Mouse (Mus musculus): ENCODE data around the gene Brf1. TPM values are rescaled to one million over a fixed set of nuclear protein-coding genes. Genes with fewer than 3 reads are reported as not detected.

Gene Brf1
- polyA plus RNA-seq, 1 experiment from 2014 or later = 50.0 TPM

GRCm38 (mm10) chr12:112959421-112959820, 41.1 kb downstream of the Brf1 start:
- Histone ChIP-seq H3K4me1 (ENCODE audit: control insufficient read depth, insufficient read depth, low read length) (no peaks in the 10 kb centered on the region), H3K36me3 (ENCODE audit: control insufficient read depth, insufficient read depth, low read length) (peaks cover 63% of the 10 kb centered on the region), H3K9ac (ENCODE audit: low read depth, low read length) (no peak overlapping the region), H3K4me2 (ENCODE audit: low read depth, low read length) (no peak overlapping the region), H3K9me3 (ENCODE audit: control insufficient read depth, low read length) (no peaks in the 10 kb centered on the region), H3K27me3 (replicated peaks; ENCODE audit: control insufficient read depth, insufficient read depth, low read length) (no peaks in the 10 kb centered on the region), H3K4me3 (ENCODE audit: low read depth, low read length) (no peak overlapping the region), H3K27ac (replicated peaks; ENCODE audit: low read depth, low read length) (no peak overlapping the region)
- 81% methylated on average over 8 of the region's 8 CpGs for WGBS
- no peak for DNase-seq (ENCODE audit: low spot score)
- ATAC-seq (ENCODE audit: low read depth) = no peak

GRCm38 (mm10) chr12:112958303-112958702, 42.2 kb downstream of the Brf1 start:
- WGBS = 21% methylated on average over 4 of the region's 4 CpGs
- Histone ChIP-seq H3K4me3 (ENCODE audit: low read depth, low read length) (no peak overlapping the region), H3K27ac (replicated peaks; ENCODE audit: low read depth, low read length) (no peak overlapping the region), H3K9ac (ENCODE audit: low read depth, low read length) (no peak overlapping the region), H3K4me1 (ENCODE audit: control insufficient read depth, insufficient read depth, low read length) (no peaks in the 10 kb centered on the region), H3K4me2 (ENCODE audit: low read depth, low read length) (no peak overlapping the region), H3K27me3 (replicated peaks; ENCODE audit: control insufficient read depth, insufficient read depth, low read length) (no peaks in the 10 kb centered on the region), H3K9me3 (ENCODE audit: control insufficient read depth, low read length) (no peaks in the 10 kb centered on the region), H3K36me3 (ENCODE audit: control insufficient read depth, insufficient read depth, low read length) (peaks cover 52% of the 10 kb centered on the region)
- ATAC-seq (ENCODE audit: low read depth) = peak; percentile 63
- DNase-seq (ENCODE audit: low spot score) = no peak

GRCm38 (mm10) chr12:112955800-112956199, 44.7 kb downstream of the Brf1 start:
- no peak overlapping the region for H3K4me3 ChIP-seq (ENCODE audit: low read depth, low read length)
- no peaks in the 10 kb centered on the region for H3K27me3 ChIP-seq (replicated peaks; ENCODE audit: control insufficient read depth, insufficient read depth, low read length)
- no peak for DNase-seq (ENCODE audit: low spot score)
- H3K36me3 ChIP-seq (ENCODE audit: control insufficient read depth, insufficient read depth, low read length) = peaks cover 27% of the 10 kb centered on the region
- H3K9me3 ChIP-seq (ENCODE audit: control insufficient read depth, low read length) = no peaks in the 10 kb centered on the region
- 0 out of 2 replicates have a peak, but pooled peaks cover 1% of the 10 kb centered on the region for H3K4me1 ChIP-seq (ENCODE audit: control insufficient read depth, insufficient read depth, low read length)
- 29% methylated on average over 4 of the region's 4 CpGs for WGBS
- H3K4me2 ChIP-seq (ENCODE audit: low read depth, low read length) = no peak overlapping the region
- no peak overlapping the region for H3K27ac ChIP-seq (replicated peaks; ENCODE audit: low read depth, low read length)
- ATAC-seq (ENCODE audit: low read depth) = no peak
- H3K9ac ChIP-seq (ENCODE audit: low read depth, low read length) = no peak overlapping the region

- H3K9ac ChIP-seq (ENCODE audit: low read depth, low read length) = no peak overlapping the region
- no peak overlapping the region for H3K4me3 ChIP-seq (ENCODE audit: low read depth, low read length)
- H3K36me3 ChIP-seq (ENCODE audit: control insufficient read depth, insufficient read depth, low read length) = peaks cover 9% of the 10 kb centered on the region; the same call in 1 of the 2 replicates
- no peaks in the 10 kb centered on the region for H3K27me3 ChIP-seq (replicated peaks; ENCODE audit: control insufficient read depth, insufficient read depth, low read length)
- H3K9me3 ChIP-seq (ENCODE audit: control insufficient read depth, low read length) = no peaks in the 10 kb centered on the region
- no peak overlapping the region for H3K4me2 ChIP-seq (ENCODE audit: low read depth, low read length)
- H3K27ac ChIP-seq (replicated peaks; ENCODE audit: low read depth, low read length) = no peak overlapping the region
- H3K4me1 ChIP-seq (ENCODE audit: control insufficient read depth, insufficient read depth, low read length) = peaks cover 7% of the 10 kb centered on the region; the same call in 1 of the 2 replicates
- WGBS = 77% methylated on average over 3 of the region's 3 CpGs
- ATAC-seq (ENCODE audit: low read depth) = no peak
- DNase-seq (ENCODE audit: low spot score) = no peak
These were observed 47.5 kb downstream of the Brf1 start for GRCm38 (mm10) chr12:112952926-112953565.

- Histone ChIP-seq H3K9ac (ENCODE audit: low read depth, low read length) (no peak overlapping the region), H3K27me3 (replicated peaks; ENCODE audit: control insufficient read depth, insufficient read depth, low read length) (no peaks in the 10 kb centered on the region), H3K4me2 (ENCODE audit: low read depth, low read length) (no peak overlapping the region), H3K4me1 (ENCODE audit: control insufficient read depth, insufficient read depth, low read length) (peaks cover 7% of the 10 kb centered on the region; the same call in 1 of the 2 replicates), H3K4me3 (ENCODE audit: low read depth, low read length) (no peak overlapping the region), H3K36me3 (ENCODE audit: control insufficient read depth, insufficient read depth, low read length) (peaks cover 4% of the 10 kb centered on the region; the same call in 1 of the 2 replicates), H3K27ac (replicated peaks; ENCODE audit: low read depth, low read length) (no peak overlapping the region), H3K9me3 (ENCODE audit: control insufficient read depth, low read length) (no peaks in the 10 kb centered on the region)
- 78% methylated on average over 8 of the region's 8 CpGs for WGBS
- DNase-seq (ENCODE audit: low spot score) = no peak
- no peak for ATAC-seq (ENCODE audit: low read depth)
These were observed 48.1 kb downstream of the Brf1 start for GRCm38 (mm10) chr12:112952433-112952832.

GRCm38 (mm10) chr12:112951150-112951842, 49.2 kb downstream of the Brf1 start:
- H3K27ac ChIP-seq (replicated peaks; ENCODE audit: low read depth, low read length) = peak overlapping the region; percentile 3; the same call in 1 of the 2 replicates
- H3K9me3 ChIP-seq (ENCODE audit: control insufficient read depth, low read length) = no peaks in the 10 kb centered on the region
- H3K4me1 ChIP-seq (ENCODE audit: control insufficient read depth, insufficient read depth, low read length) = peaks cover 7% of the 10 kb centered on the region; the same call in 1 of the 2 replicates
- H3K4me3 ChIP-seq (ENCODE audit: low read depth, low read length) = no peak overlapping the region
- DNase-seq (ENCODE audit: low spot score) (peak; percentile 26), ATAC-seq (ENCODE audit: low read depth) (no peak)
- no peaks in the 10 kb centered on the region for H3K27me3 ChIP-seq (replicated peaks; ENCODE audit: control insufficient read depth, insufficient read depth, low read length)
- H3K36me3 ChIP-seq (ENCODE audit: control insufficient read depth, insufficient read depth, low read length) = no peaks in the 10 kb centered on the region
- H3K4me2 ChIP-seq (ENCODE audit: low read depth, low read length) = peak overlapping the region; percentile 97
- 18% methylated on average over 7 of the region's 7 CpGs for WGBS
- peak overlapping the region; percentile 80; the same call in 1 of the 2 replicates for H3K9ac ChIP-seq (ENCODE audit: low read depth, low read length)

GRCm38 (mm10) chr12:112950761-112951129, 49.8 kb downstream of the Brf1 start:
- no peaks in the 10 kb centered on the region for H3K27me3 ChIP-seq (replicated peaks; ENCODE audit: control insufficient read depth, insufficient read depth, low read length)
- DNase-seq (ENCODE audit: low spot score) (no peak), ATAC-seq (ENCODE audit: low read depth) (peak; percentile 5; the same call in 1 of the 2 replicates)
- peak overlapping the region; percentile 80 for H3K9ac ChIP-seq (ENCODE audit: low read depth, low read length)
- peak overlapping the region; percentile 3; the same call in 1 of the 2 replicates for H3K27ac ChIP-seq (replicated peaks; ENCODE audit: low read depth, low read length)
- H3K4me2 ChIP-seq (ENCODE audit: low read depth, low read length) = peak overlapping the region; percentile 97
- no peaks in the 10 kb centered on the region for H3K9me3 ChIP-seq (ENCODE audit: control insufficient read depth, low read length)
- WGBS = 6% methylated on average over 6 of the region's 6 CpGs
- H3K36me3 ChIP-seq (ENCODE audit: control insufficient read depth, insufficient read depth, low read length) = no peaks in the 10 kb centered on the region
- peak overlapping the region; percentile 65 for H3K4me3 ChIP-seq (ENCODE audit: low read depth, low read length)
- H3K4me1 ChIP-seq (ENCODE audit: control insufficient read depth, insufficient read depth, low read length) = peaks cover 7% of the 10 kb centered on the region; the same call in 1 of the 2 replicates

- H3K27ac ChIP-seq (replicated peaks; ENCODE audit: low read depth, low read length) = peak overlapping the region; percentile 76
- peak overlapping the region; percentile 65 for H3K4me3 ChIP-seq (ENCODE audit: low read depth, low read length)
- peak overlapping the region; percentile 97 for H3K4me2 ChIP-seq (ENCODE audit: low read depth, low read length)
- H3K27me3 ChIP-seq (replicated peaks; ENCODE audit: control insufficient read depth, insufficient read depth, low read length) = no peaks in the 10 kb centered on the region
- DNase-seq (ENCODE audit: low spot score) (peak; percentile 96), ATAC-seq (ENCODE audit: low read depth) (peak; percentile 88)
- H3K9me3 ChIP-seq (ENCODE audit: control insufficient read depth, low read length) = no peaks in the 10 kb centered on the region
- 0% methylated on average over 34 of the region's 58 CpGs for WGBS
- peaks cover 7% of the 10 kb centered on the region; the same call in 1 of the 2 replicates for H3K4me1 ChIP-seq (ENCODE audit: control insufficient read depth, insufficient read depth, low read length)
- no peaks in the 10 kb centered on the region for H3K36me3 ChIP-seq (ENCODE audit: control insufficient read depth, insufficient read depth, low read length)
- peak overlapping the region; percentile 80 for H3K9ac ChIP-seq (ENCODE audit: low read depth, low read length)
These were observed 50.3 kb downstream of the Brf1 start for GRCm38 (mm10) chr12:112950040-112950760.
